Mouse (Mus musculus) ovary, postnatal 14 days (tissue): ENCODE results near the gene Mylpf.

ENCODE experiments used
- DNase-seq: peaks from one replicate; pipeline ENCODE4 v3.0.0; 2022; ENCODE audit warnings: low spot score

Gene Mylpf

GRCm38 (mm10) chr7:127259186-127259905 is 50.7 kb downstream of the Mylpf start:
- DNase-seq = no peak

GRCm38 (mm10) chr7:127260309-127261111 is 51.8 kb downstream of the Mylpf start, which contains the start of gene Dctpp1:
Gene Dctpp1, minus strand, starts transcription at chr7:127260709.
- peak; percentile 88 for DNase-seq

GRCm38 (mm10) chr7:127262218-127262961 is 53.7 kb downstream of the Mylpf start:
- DNase-seq = no peak

- DNase-seq = no peak
Observed at GRCm38 (mm10) chr7:127263526-127263925, 54.8 kb downstream of the Mylpf start.
